ENCODE assay signal across 11 mouse cellular contexts in the genomic region with DNA sequence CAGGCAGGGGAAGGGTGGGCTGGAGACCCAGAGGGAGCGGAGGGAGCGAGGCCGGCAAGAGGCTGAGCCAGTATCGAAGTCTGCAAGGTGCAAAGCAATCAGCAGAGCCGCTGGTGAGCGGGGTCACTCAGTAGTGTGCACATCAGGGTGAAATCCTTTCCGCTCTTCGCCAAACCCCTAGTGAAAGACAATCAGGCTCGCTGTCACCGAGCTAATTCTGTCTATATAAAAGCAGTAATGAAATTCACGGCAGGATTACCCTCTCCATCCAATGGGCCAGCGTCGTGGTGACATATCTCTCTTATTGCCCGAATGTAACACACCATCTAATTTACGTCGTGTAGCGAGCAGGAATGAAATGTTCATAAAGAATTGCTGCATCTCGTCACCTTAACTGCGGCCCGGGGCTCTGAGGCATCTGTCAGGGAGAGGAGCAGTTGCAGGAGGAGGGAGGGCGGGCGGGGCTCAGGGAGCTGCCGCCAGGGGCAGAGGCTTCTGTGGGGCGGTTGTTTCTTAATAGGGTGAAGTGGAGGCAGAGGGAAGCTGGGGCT. TPM values are rescaled to one million over a fixed set of nuclear protein-coding genes. Genes with fewer than 3 reads are reported as not detected.
DNase-seq lines count a peak whose midpoint lies in the region; ATAC-seq and TF ChIP-seq lines count a peak whose summit lies in the region.
"Had no signal": no experiment of that assay in that cellular context is flagged by ENCODE, and none has a peak within 500 bp of the region (broad histone marks: within the 10 kb centered on the region; RNA-seq: fewer than 3 reads in every experiment).

No protein-coding gene starts in this region.

- TF ChIP-seq EP300 in heart, postnatal 0 days (IDR thresholded peaks at IDR 0.05; ENCODE audit: low read depth), result no peak
- no peak for TF ChIP-seq EP300 in heart, adult 2 months (IDR thresholded peaks at IDR 0.05; ENCODE audit: insufficient read depth, low read depth, low read length)

- TF ChIP-seq POLR2A in heart, adult 2 months (IDR thresholded peaks at IDR 0.05; ENCODE audit: insufficient read depth, low read depth, low read length), result no peak
- no peak for TF ChIP-seq POLR2A in kidney, adult 2 months (IDR thresholded peaks at IDR 0.05; ENCODE audit: low read depth, low read length)

- H3K79me2 ChIP-seq in heart, adult 2 months (replicated peaks; ENCODE audit: control insufficient read depth, insufficient read depth, low read length), result no peaks in the 10 kb centered on the region

- 0 out of 2 replicates have a peak, but pooled peaks cover 13% of the 10 kb centered on the region for H3K27me3 ChIP-seq in heart, postnatal 0 days (ENCODE audit: control insufficient read depth, insufficient read depth, low read length)
- H3K27me3 ChIP-seq in heart, adult 2 months (ENCODE audit: control insufficient read depth, insufficient read depth, low read length), result no peaks in the 10 kb centered on the region
- peaks cover 9% of the 10 kb centered on the region; the same call in 1 of the 2 replicates for H3K27me3 ChIP-seq in embryonic facial prominence, embryonic 11.5 days (ENCODE audit: control insufficient read depth, insufficient read depth, low read length)
- H3K27me3 ChIP-seq in hindbrain, embryonic 14.5 days (ENCODE audit: control insufficient read depth, insufficient read depth, low read length), result no peaks in the 10 kb centered on the region
- H3K27me3 ChIP-seq in neural tube, embryonic 13.5 days, result peaks cover 7% of the 10 kb centered on the region
- no peaks in the 10 kb centered on the region for H3K27me3 ChIP-seq in kidney, adult 2 months (replicated peaks; ENCODE audit: control insufficient read depth, insufficient read depth, low read length)
- H3K27me3 ChIP-seq: CH12.LX had no signal

- no peak for TF ChIP-seq CTCF in heart, postnatal 0 days (IDR thresholded peaks at IDR 0.05; ENCODE audit: low read depth)
- no peak for TF ChIP-seq CTCF in heart, adult 2 months (IDR thresholded peaks at IDR 0.05)
- no peak for TF ChIP-seq CTCF in kidney, adult 2 months (conservative IDR thresholded peaks at IDR 0.05; ENCODE audit: insufficient read depth, insufficient read length, low read depth, low read length)

- 13% methylated on average over 24 of the region's 24 CpGs for WGBS in heart, postnatal 0 days
- 32% methylated on average over 24 of the region's 24 CpGs for WGBS in heart, adult 2 months
- WGBS in embryonic facial prominence, embryonic 11.5 days, result 7% methylated on average over 24 of the region's 24 CpGs
- 5% methylated on average over 24 of the region's 24 CpGs for WGBS in hindbrain, embryonic 14.5 days
- 3% methylated on average over 24 of the region's 24 CpGs for WGBS in neural tube, embryonic 13.5 days
- 32% methylated on average over 24 of the region's 24 CpGs for WGBS in kidney, adult 2 months

- 0 out of 2 replicates have a peak overlapping the region, but pooled peaks have one; percentile 3 for H3K4me3 ChIP-seq in heart, postnatal 0 days (ENCODE audit: low read depth, low read length)
- H3K4me3 ChIP-seq in heart, adult 2 months, result no peak overlapping the region
- no peak overlapping the region for H3K4me3 ChIP-seq in embryonic facial prominence, embryonic 11.5 days (ENCODE audit: low read depth, low read length)
- H3K4me3 ChIP-seq in hindbrain, embryonic 14.5 days (replicated peaks; ENCODE audit: low read length), result no peak overlapping the region
- no peak overlapping the region; the same call in 1 of the 2 replicates for H3K4me3 ChIP-seq in neural tube, embryonic 13.5 days
- H3K4me3 ChIP-seq in kidney, adult 2 months (ENCODE audit: insufficient read depth, low read depth, low read length), result no peak overlapping the region

- intact Hi-C loops in heart, adult 2 months (cut with DNase I), result no loop called here

- H3K36me3 ChIP-seq in heart, postnatal 0 days (replicated peaks; ENCODE audit: control insufficient read depth, insufficient read depth, low read length), result no peaks in the 10 kb centered on the region
- H3K36me3 ChIP-seq in heart, adult 2 months (ENCODE audit: control insufficient read depth, insufficient read depth, low read length), result no peaks in the 10 kb centered on the region
- H3K36me3 ChIP-seq in embryonic facial prominence, embryonic 11.5 days (replicated peaks; ENCODE audit: control insufficient read depth, insufficient read depth, low read depth, low read length), result no peaks in the 10 kb centered on the region
- no peaks in the 10 kb centered on the region for H3K36me3 ChIP-seq in hindbrain, embryonic 14.5 days (replicated peaks; ENCODE audit: control insufficient read depth, insufficient read depth)
- no peaks in the 10 kb centered on the region for H3K36me3 ChIP-seq in neural tube, embryonic 13.5 days
- no peaks in the 10 kb centered on the region for H3K36me3 ChIP-seq in kidney, adult 2 months (ENCODE audit: control insufficient read depth, insufficient read depth, low read length)

- H3K4me1 ChIP-seq in heart, postnatal 0 days (ENCODE audit: control insufficient read depth, insufficient read depth), result no peaks in the 10 kb centered on the region
- H3K4me1 ChIP-seq in heart, adult 2 months (ENCODE audit: control insufficient read depth, insufficient read depth, low read length), result no peaks in the 10 kb centered on the region
- no peaks in the 10 kb centered on the region for H3K4me1 ChIP-seq in embryonic facial prominence, embryonic 11.5 days (ENCODE audit: control insufficient read depth, insufficient read depth, low read length)
- peaks cover 10% of the 10 kb centered on the region; the same call in 1 of the 2 replicates for H3K4me1 ChIP-seq in hindbrain, embryonic 14.5 days (replicated peaks; ENCODE audit: control insufficient read depth, insufficient read depth, low read length)
- peaks cover 31% of the 10 kb centered on the region for H3K4me1 ChIP-seq in neural tube, embryonic 13.5 days (replicated peaks)
- H3K4me1 ChIP-seq in kidney, adult 2 months (ENCODE audit: control insufficient read depth, insufficient read depth, low read length), result no peaks in the 10 kb centered on the region

- no peak for ATAC-seq in heart, postnatal 0 days (ENCODE audit: insufficient read depth, low read depth)
- no peak for ATAC-seq in embryonic facial prominence, embryonic 11.5 days (replicated peaks; ENCODE audit: insufficient number of reproducible peaks, low FRiP score, low TSS enrichment, low read depth)
- peak; percentile 43; the same call in 1 of the 2 replicates for ATAC-seq in hindbrain, embryonic 14.5 days (ENCODE audit: low FRiP score)
- ATAC-seq in neural tube, embryonic 13.5 days (ENCODE audit: low read depth), result peak; percentile 80
- ATAC-seq: activated CD4-positive, CD25-positive, alpha-beta regulatory T cell, adult 4 months had no signal

- no peaks in the 10 kb centered on the region for H3K9me3 ChIP-seq in heart, postnatal 0 days (replicated peaks; ENCODE audit: control insufficient read depth, low read length)
- H3K9me3 ChIP-seq in embryonic facial prominence, embryonic 11.5 days (replicated peaks; ENCODE audit: control insufficient read depth, low read length), result no peaks in the 10 kb centered on the region
- H3K9me3 ChIP-seq in hindbrain, embryonic 14.5 days (ENCODE audit: control insufficient read depth, low read length), result no peaks in the 10 kb centered on the region
- no peaks in the 10 kb centered on the region for H3K9me3 ChIP-seq in neural tube, embryonic 13.5 days

- H3K9ac ChIP-seq in heart, postnatal 0 days (replicated peaks; ENCODE audit: low read depth, low read length), result no peak overlapping the region
- H3K9ac ChIP-seq in heart, adult 2 months (ENCODE audit: low read depth, low read length), result no peak overlapping the region
- H3K9ac ChIP-seq in embryonic facial prominence, embryonic 11.5 days (replicated peaks; ENCODE audit: low read length), result 0 out of 2 replicates have a peak overlapping the region, but pooled peaks have one; percentile 6
- peak overlapping the region; percentile 17; the same call in 1 of the 2 replicates for H3K9ac ChIP-seq in hindbrain, embryonic 14.5 days
- H3K9ac ChIP-seq in neural tube, embryonic 13.5 days, result peak overlapping the region; percentile 60

- H3K27ac ChIP-seq in heart, postnatal 0 days (ENCODE audit: low read depth), result no peak overlapping the region
- H3K27ac ChIP-seq in heart, adult 2 months, result no peak overlapping the region
- no peak overlapping the region for H3K27ac ChIP-seq in embryonic facial prominence, embryonic 11.5 days (replicated peaks; ENCODE audit: low read depth, low read length)
- H3K27ac ChIP-seq in hindbrain, embryonic 14.5 days, result peak overlapping the region; percentile 60
- peak overlapping the region; percentile 94 for H3K27ac ChIP-seq in neural tube, embryonic 13.5 days (replicated peaks)
- no peak overlapping the region for H3K27ac ChIP-seq in kidney, adult 2 months (ENCODE audit: insufficient read depth, low read depth, low read length)

- DNase-seq in heart, postnatal 0 days (ENCODE audit: low spot score), result no peak
- DNase-seq in heart, adult 2 months, result no peak
- DNase-seq in embryonic facial prominence, embryonic 11.5 days (ENCODE audit: low spot score), result peak; percentile 38
- DNase-seq in hindbrain, embryonic 14.5 days (ENCODE audit: low spot score), result peak; percentile 57
- no peak for DNase-seq in spleen, postnatal 10 days (ENCODE audit: low spot score in 2 of 2)
- no peak for DNase-seq in adrenal gland, postnatal 14 days
- DNase-seq in kidney, adult 2 months, result no peak
- DNase-seq: cerebellum, adult 9-10 months had no signal

- peak overlapping the region; percentile 33; the same call in 1 of the 2 replicates for H3K4me2 ChIP-seq in heart, postnatal 0 days (ENCODE audit: low read depth, low read length)
- H3K4me2 ChIP-seq in embryonic facial prominence, embryonic 11.5 days (ENCODE audit: low read depth, low read length), result peak overlapping the region; percentile 21
- peak overlapping the region; percentile 31 for H3K4me2 ChIP-seq in hindbrain, embryonic 14.5 days (replicated peaks)
- H3K4me2 ChIP-seq in neural tube, embryonic 13.5 days, result peak overlapping the region; percentile 40

RNA-seq across cellular contexts. Expression of gene Btrc, which starts 33.7 kb away (rescaled TPM):
- 21.1 and 28.5 TPM in 2 replicates for total RNA-seq in heart, postnatal 0 days (2014; rRNA removed; ENCODE audit: low replicate concordance)
- polyA plus RNA-seq in heart, postnatal 0 days (2015; fragmentation: Nextera tagmentation; extraction: Ambion mirVana), result 21.9 and 24.9 TPM in 2 replicates
- 10 to 100 TPM; 19.6 to 20.4 TPM for total RNA-seq in heart, adult 2 months (2021)
- 10.4 and 18.0 TPM in 2 replicates for polyA plus RNA-seq in heart, adult 2 months (2012; rRNA removed)
- polyA plus RNA-seq in embryonic facial prominence, embryonic 11.5 days (2014; fragmentation: Nextera tagmentation; extraction: Ambion mirVana), result 53.6 and 56.0 TPM in 2 replicates
- polyA plus RNA-seq in hindbrain, embryonic 14.5 days (2014; fragmentation: Nextera tagmentation; extraction: Ambion mirVana), result 74.3 TPM in 2 replicates
- 67.7 and 72.7 TPM in 2 replicates for polyA plus RNA-seq in neural tube, embryonic 13.5 days (2015; fragmentation: Nextera tagmentation; extraction: Ambion mirVana)
- 27.3 and 28.5 TPM in 2 replicates for total RNA-seq in adrenal gland, postnatal 14 days (2021)
- 18.3 and 23.4 TPM in 2 replicates for polyA plus RNA-seq in kidney, adult 2 months (2012; rRNA removed)

Comparison
In these comparisons a context has a peak if more than half of its experiments do, and no peak if none do; other contexts are left out.
1. ATAC-seq: peak in hindbrain, embryonic 14.5 days (single experiment) and neural tube, embryonic 13.5 days (single experiment); none in heart, postnatal 0 days (single experiment) and embryonic facial prominence, embryonic 11.5 days (single experiment).
2. DNase-seq: peak in embryonic facial prominence, embryonic 11.5 days (single experiment) and hindbrain, embryonic 14.5 days (single experiment); none in heart, postnatal 0 days (single experiment), heart, adult 2 months (0 of 2), spleen, postnatal 10 days (0 of 2), adrenal gland, postnatal 14 days (single experiment) and kidney, adult 2 months (single experiment).
3. H3K27ac ChIP-seq: peak in hindbrain, embryonic 14.5 days (single experiment) and neural tube, embryonic 13.5 days (single experiment); none in heart, postnatal 0 days (single experiment), heart, adult 2 months (single experiment), embryonic facial prominence, embryonic 11.5 days (single experiment) and kidney, adult 2 months (single experiment).
4. H3K9ac ChIP-seq: peak in embryonic facial prominence, embryonic 11.5 days (single experiment), hindbrain, embryonic 14.5 days (single experiment) and neural tube, embryonic 13.5 days (single experiment); none in heart, postnatal 0 days (single experiment) and heart, adult 2 months (single experiment).
5. Peak in every context shown above with its lines, with median percentiles within 50 percentile points of each other: H3K4me2 ChIP-seq.